In the genomic region with DNA sequence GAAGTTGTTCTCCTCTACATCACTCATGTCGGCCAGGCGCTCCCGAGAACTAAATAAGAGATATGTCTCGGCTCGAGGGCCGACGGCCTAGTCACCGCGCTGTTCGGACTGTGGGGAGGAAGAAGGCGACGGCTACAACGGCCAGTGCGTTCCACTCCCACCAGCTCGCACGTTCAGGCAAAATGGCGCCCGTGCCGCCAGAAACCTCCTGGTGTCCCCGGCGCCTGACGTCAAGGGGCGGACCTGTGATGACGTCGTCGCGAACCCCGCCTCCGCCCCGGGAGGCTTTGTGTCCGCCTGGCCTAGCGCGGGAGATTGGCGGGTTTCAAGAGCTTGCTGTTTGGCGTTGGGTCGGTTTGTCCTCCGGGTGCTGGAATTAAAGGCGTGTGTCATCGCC, we compare ENCODE assay signal across 8 mouse cellular contexts. TPM values are rescaled to one million over a fixed set of nuclear protein-coding genes. Genes with fewer than 3 reads are reported as not detected.
A peak's percentile ranks its signal among the peaks of the same experiment; 100 is the strongest.
DNase-seq lines count a peak whose midpoint lies in the region; ATAC-seq and TF ChIP-seq lines count a peak whose summit lies in the region.

A gene (minus strand): TSS at position 187 of the 397 bp plus-strand sequence.

- DNase-seq in A20 (ENCODE audit: low read depth, low spot score) (peak; percentile 97), liver (peak; percentile 97)
- peak; percentile 98 for DNase-seq in heart, embryonic 10.5 days (ENCODE audit: low spot score)
- peak; percentile 97 to 98 for DNase-seq in spleen, postnatal 4 days (ENCODE audit: low spot score in 2 of 2)

- peak within 1 kb of the TSS; percentile 98 for H3K9ac ChIP-seq in kidney, embryonic 15.5 days

- H3K27ac ChIP-seq in bone marrow macrophage, adult 2 months (ENCODE audit: insufficient read depth, low read depth, low read length): peak within 1 kb of the TSS; percentile 72
- peak within 1 kb of the TSS; percentile 82 for H3K27ac ChIP-seq in embryonic fibroblast, embryonic 13.5 days (ENCODE audit: insufficient read depth, low read length)
- peak within 1 kb of the TSS; percentile 95 for H3K27ac ChIP-seq in heart, embryonic 10.5 days
- peak within 1 kb of the TSS; percentile 98 for H3K27ac ChIP-seq in kidney, embryonic 15.5 days

- no peaks in the 10 kb centered on the region for H3K36me3 ChIP-seq in heart, embryonic 10.5 days
- no peaks in the 10 kb centered on the region for H3K36me3 ChIP-seq in kidney, embryonic 15.5 days

- no peak for TF ChIP-seq CTCF in bone marrow macrophage, adult 2 months (IDR thresholded peaks at IDR 0.05; ENCODE audit: low read depth, low read length)
- no peak for TF ChIP-seq CTCF in embryonic fibroblast, embryonic 13.5 days (IDR thresholded peaks at IDR 0.05; ENCODE audit: borderline replicate concordance, insufficient read depth, low read length)

- no peak for TF ChIP-seq POLR2A in bone marrow macrophage, adult 2 months (IDR thresholded peaks at IDR 0.05; ENCODE audit: borderline replicate concordance, low read depth, low read length)
- TF ChIP-seq POLR2A in embryonic fibroblast, embryonic 13.5 days (IDR thresholded peaks at IDR 0.05; ENCODE audit: low read depth, low read length): peak; percentile 100

- H3K4me3 ChIP-seq in bone marrow macrophage, adult 2 months (ENCODE audit: insufficient read depth, low read length): peak within 1 kb of the TSS; percentile 73
- H3K4me3 ChIP-seq in embryonic fibroblast, embryonic 13.5 days (ENCODE audit: insufficient read depth, low read length): peak within 1 kb of the TSS; percentile 90
- H3K4me3 ChIP-seq in heart, embryonic 10.5 days: peak within 1 kb of the TSS; percentile 84
- H3K4me3 ChIP-seq in kidney, embryonic 15.5 days (replicated peaks): peak within 1 kb of the TSS; percentile 96

- H3K9me3 ChIP-seq in heart, embryonic 10.5 days: no peaks in the 10 kb centered on the region
- H3K9me3 ChIP-seq in kidney, embryonic 15.5 days (replicated peaks): no peaks in the 10 kb centered on the region

- peaks cover 21% of the 10 kb centered on the region for H3K4me1 ChIP-seq in bone marrow macrophage, adult 2 months (ENCODE audit: control insufficient read depth, insufficient read depth, low read length)
- no peaks in the 10 kb centered on the region; the same call in none of the 2 replicates for H3K4me1 ChIP-seq in embryonic fibroblast, embryonic 13.5 days (ENCODE audit: control insufficient read depth, insufficient read depth, low read length)
- H3K4me1 ChIP-seq in heart, embryonic 10.5 days: peaks cover 23% of the 10 kb centered on the region; the same call in 1 of the 2 replicates
- H3K4me1 ChIP-seq in kidney, embryonic 15.5 days: peaks cover 23% of the 10 kb centered on the region

- H3K27me3 ChIP-seq in heart, embryonic 10.5 days (ENCODE audit: insufficient read depth, poor library complexity, severe bottlenecking): no peaks in the 10 kb centered on the region
- H3K27me3 ChIP-seq in kidney, embryonic 15.5 days: no peaks in the 10 kb centered on the region

- ATAC-seq in kidney, embryonic 15.5 days (replicated peaks; ENCODE audit: low FRiP score): peak; percentile 96
- ATAC-seq in monocyte, adult 5-6 weeks (replicated peaks; ENCODE audit: insufficient number of reproducible peaks, low FRiP score, low TSS enrichment, poor library complexity, severe bottlenecking): peak; percentile 97

- whole genome bisulfite sequencing in heart, embryonic 10.5 days: under 1% methylated on average over 39 of the region's 39 CpGs
- WGBS in kidney, embryonic 15.5 days: under 1% methylated on average over 39 of the region's 39 CpGs

- peak within 1 kb of the TSS; percentile 65 for H3K4me2 ChIP-seq in kidney, embryonic 15.5 days

RNA-seq across cellular contexts. Expression of the gene that starts here (rescaled TPM):
- polyA plus RNA-seq in bone marrow macrophage, adult 2 months (2012; ENCODE audit: insufficient read depth, insufficient read length, missing spikeins): 94.2 and 103 TPM in 2 replicates
- 154 and 162 TPM in 2 replicates for polyA plus RNA-seq in embryonic fibroblast, embryonic 13.5 days (2011; ENCODE audit: insufficient read length, low read depth, missing spikeins)
- polyA plus RNA-seq in heart, embryonic 10.5 days (2016; fragmentation: Nextera tagmentation; extraction: Ambion mirVana): 63.9 and 87.2 TPM in 2 replicates
- 122 and 130 TPM in 2 replicates for polyA plus RNA-seq in kidney, embryonic 15.5 days (2015; fragmentation: Nextera tagmentation; extraction: Ambion mirVana)
- total RNA-seq in monocyte, adult 5-6 weeks (2017): 185 to 235 TPM (median 209 TPM) in 3 replicates

Comparison
In these comparisons a context has a peak if more than half of its experiments do, and no peak if none do; other contexts are left out.
1. Peak in every context shown above with its lines: DNase-seq, ATAC-seq, H3K4me3 ChIP-seq and H3K27ac ChIP-seq.